Mouse (Mus musculus) cerebellum, postnatal 10 days (tissue): ENCODE results near the gene Cebpg.

Experiments
- DNase-seq, 2 experiments: peaks; one replicate each; pipeline ENCODE4 v3.0.0; 2021; ENCODE audit warnings: mixed read lengths in 2 of 2

The Cebpg gene

DNA sequence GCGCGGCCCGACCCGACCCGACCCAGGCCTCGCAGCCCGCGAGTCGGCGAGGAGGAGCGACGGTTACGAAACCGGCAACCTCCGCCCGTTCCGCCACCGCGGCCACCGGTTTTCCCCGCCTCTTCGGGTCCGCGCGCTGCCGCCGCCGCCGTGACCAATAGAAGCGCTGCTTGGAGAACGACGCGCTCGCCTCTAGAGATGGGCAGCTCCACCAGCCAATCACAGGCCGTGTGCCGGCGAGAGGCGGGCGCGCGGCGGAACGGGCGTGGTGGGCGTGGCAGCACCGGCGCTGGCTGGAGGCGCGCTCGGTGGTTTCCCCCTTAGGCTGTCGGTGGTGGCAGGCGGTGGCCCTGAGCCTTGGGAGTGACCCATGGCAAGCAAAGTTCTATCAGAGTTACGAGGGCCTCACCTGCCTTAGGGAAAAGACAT lies at the start of gene Cebpg:
Cebpg (minus strand) TSS at position 138 of the 429 bp plus-strand sequence.
- DNase-seq = peak; percentile 98

DNA sequence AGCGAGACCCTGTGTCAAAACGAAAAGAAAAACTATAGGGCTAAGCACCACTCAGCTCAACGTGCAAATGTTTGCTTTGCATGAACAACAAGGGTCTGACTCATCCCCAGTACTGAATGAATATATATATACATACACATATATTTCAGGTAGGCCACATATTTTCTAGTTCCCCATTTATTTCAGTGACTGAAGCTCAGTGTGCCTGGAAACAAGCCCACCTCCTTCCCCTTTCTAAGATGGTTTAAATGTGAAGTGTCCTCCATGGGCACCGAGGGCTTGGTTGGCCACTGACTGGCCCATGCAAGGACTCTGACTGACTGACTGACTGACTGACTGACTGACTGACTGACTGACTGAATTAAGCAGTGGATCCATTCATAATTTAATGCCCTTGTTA lies 43.2 kb upstream of the Cebpg start:
- no peak for DNase-seq

- DNase-seq = no peak
These were observed 42.4 kb upstream of the Cebpg start for GRCm38 (mm10) chr7:35098777-35099176.

DNA sequence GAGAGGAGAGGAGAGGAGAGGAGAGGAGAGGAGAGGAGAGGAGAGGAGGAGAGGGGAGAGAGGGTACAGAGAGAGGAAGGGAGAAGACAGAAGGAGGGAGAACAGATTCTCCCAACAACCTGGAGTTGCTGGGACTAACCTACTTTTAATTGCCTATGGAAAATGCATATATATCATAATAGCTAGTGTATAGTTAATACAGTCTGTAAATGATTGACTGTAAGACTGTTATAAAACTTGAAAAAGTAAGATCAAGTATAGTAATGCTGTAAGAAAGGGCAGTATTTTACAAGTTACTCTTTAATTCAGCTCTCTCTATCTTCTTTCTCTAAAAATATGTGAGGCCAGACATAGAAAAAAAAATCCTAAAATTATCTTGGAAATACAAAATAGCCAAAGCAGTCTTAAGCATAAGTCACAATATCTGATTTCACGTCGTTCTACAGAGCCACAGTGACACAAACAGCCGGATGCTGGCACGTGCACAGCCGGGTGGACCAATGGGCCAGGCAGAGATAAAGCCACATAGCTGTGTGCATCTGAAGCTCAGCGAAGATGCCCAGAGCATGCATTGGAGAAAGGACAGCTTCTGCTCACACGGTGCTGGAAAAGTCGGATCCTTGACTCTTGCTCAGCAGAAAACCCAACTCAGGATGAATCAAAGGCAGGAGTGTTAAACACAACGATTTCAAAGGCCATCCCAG lies 38.8 kb upstream of the Cebpg start:
- DNase-seq = no peak

- no peak for DNase-seq
These were observed 34.2 kb upstream of the Cebpg start for GRCm38 (mm10) chr7:35090550-35090949.

GRCm38 (mm10) chr7:35086271-35086861 lies 30.0 kb upstream of the Cebpg start:
- DNase-seq = peak; percentile 59 to 62

DNA sequence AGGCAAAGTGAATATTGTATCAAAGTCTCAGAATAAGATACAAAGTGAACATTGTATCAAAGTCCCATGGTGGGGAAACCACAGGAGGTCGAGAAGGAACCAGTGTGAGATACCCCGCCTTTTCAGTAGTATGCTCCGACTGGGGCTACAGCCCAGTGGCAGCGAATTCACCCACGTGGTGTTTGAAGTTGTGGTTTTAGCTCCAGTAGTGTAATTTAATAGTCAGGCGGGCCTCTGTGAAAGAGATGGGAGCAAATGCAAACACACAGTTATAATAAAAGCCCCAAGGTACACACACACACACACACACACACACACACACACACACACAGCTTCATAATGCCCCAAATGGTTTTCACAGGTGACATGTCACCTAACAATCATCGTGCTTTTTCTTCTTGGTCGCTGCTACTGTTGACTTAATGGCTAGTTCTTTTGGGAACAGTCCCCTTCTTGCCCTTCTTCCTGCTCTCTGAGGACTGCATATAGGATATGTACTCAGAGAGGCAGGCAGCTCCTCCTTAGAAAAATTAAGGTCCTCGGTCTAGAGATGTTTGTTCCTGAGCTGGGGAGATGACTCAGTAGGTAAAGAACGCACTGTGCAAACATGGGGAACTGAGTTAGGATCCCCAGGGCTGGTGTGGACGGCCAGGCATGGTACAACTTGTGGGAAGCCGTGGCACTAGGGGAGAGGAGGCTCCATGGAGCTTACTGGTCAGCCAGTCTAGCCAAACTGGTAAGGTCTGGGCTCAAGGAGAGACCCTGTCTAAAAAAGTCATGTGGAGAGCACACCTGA lies 28.4 kb upstream of the Cebpg start:
- DNase-seq = no peak

GRCm38 (mm10) chr7:35081406-35082104 lies 25.2 kb upstream of the Cebpg start:
- no peak for DNase-seq

DNA sequence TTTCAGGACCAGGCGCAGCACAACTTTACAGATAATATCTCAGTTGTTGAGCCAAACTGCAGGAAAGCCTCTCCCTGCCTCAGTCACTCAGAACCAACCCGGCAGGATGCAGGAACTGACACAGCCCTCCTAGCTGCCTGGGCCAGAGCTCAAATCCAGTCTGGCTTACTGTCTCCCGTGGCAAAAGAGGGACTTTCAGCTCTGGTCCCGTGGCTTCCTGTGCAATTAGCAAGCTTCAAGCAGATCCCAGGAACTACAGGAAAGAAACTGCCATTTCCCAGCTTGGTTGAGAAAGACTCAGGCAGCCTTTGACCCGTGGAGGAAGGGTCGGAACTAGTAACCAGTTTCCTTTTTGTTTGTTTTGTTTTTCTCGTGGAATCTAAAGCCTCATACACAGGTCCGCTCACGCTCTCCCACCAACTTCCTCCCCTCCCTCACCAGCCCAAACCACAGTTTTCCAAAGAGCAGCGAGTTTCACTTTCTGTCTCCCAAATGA lies 24.5 kb upstream of the Cebpg start:
- peak in 1 of 2 experiments; percentile 9 for DNase-seq

DNA sequence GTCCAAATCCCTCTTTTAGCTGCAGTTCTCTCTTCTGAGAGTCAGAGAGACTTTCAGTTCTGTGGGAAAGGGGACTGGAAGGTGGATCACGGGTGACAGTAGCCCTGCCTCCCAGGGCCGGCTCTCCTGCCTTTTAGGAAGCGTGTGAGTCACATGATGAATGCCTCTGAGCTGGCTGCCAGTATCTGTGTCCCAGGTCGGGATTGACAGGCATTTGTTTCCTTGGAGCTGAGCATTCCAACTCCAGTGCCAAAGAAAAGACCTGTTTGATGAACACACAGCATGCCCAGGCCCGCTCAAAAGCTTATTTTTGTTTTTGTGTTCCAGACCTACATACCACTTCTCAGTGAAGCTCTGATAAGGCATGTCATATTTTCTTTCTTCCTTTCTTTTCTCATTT lies 20.3 kb upstream of the Cebpg start:
- no peak for DNase-seq

- no peak for DNase-seq
These were observed 10.4 kb upstream of the Cebpg start for GRCm38 (mm10) chr7:35066640-35067212.

GRCm38 (mm10) chr7:35065958-35066357 lies 9.6 kb upstream of the Cebpg start:
- DNase-seq = no peak

DNA sequence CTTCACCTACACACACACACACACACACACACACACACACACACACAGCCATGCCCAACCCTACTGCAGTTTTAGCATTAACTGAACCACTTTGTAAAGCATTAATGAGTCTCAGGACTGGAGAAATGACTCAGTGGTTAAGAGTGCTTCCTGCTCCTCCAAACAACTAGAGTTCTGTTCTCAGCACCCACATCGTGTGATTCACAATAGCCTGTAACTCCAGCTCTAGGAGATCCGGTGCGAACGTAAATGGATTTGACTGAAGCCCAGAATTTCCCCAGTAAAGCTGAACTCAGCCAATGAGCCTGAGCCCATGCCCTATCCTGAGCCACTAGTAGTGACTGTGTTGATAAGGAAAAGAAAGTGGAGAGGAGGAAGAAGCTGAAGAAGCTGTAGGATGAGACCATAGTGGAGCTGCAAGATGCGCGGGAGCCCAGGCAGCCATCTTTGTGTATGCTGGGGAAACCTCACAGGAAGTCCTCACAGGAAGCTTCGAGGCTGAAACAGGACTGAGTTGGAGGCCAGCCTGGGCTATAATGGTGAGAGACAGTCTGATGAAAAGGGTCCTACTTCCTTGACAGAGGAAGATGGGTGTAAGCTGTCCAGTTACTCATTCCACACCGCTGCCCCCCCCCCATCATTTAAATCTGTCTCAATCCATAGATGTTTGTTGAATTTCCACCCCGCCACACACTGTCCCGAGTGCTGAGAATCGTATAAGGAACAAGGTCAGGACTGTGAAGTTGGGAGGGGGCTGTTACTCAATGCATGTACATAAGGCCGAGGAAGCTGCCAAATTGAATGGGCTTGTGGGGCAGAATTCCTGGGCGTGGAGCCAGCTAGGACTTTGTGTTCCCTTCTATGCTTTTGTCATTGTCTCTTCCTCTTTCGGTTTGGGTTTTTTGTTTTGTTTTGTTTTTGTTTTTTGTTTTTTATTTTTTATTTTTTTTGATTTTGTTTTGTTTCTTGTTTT lies 8.2 kb upstream of the Cebpg start:
- DNase-seq = peak; percentile 48 to 71

- no peak for DNase-seq
These were observed 3.1 kb upstream of the Cebpg start for GRCm38 (mm10) chr7:35059467-35059866.

GRCm38 (mm10) chr7:35058329-35058728 lies 2.0 kb upstream of the Cebpg start:
- DNase-seq = no peak

DNA sequence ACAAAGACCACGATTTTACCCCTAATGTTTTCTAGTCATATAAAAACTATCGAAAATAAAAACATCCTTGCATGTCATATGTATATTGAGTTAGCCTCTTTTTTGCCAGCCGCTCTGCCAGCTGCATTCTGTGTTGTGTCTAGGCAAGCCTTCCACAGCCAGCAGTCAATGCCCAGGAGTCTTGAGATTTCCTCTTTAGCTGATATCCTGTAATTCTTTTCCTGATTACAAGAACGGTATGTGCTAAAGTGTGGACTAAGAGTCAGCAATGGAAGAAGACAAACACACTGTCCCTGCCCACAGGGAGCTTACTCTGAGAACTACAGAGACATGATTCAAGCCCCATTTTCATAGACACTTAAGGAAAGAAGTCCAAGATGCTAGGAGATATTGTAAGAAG lies 1.2 kb upstream of the Cebpg start:
- DNase-seq = no peak

- DNase-seq = no peak
These were observed 626 bp upstream of the Cebpg start for GRCm38 (mm10) chr7:35056999-35057398.

DNA sequence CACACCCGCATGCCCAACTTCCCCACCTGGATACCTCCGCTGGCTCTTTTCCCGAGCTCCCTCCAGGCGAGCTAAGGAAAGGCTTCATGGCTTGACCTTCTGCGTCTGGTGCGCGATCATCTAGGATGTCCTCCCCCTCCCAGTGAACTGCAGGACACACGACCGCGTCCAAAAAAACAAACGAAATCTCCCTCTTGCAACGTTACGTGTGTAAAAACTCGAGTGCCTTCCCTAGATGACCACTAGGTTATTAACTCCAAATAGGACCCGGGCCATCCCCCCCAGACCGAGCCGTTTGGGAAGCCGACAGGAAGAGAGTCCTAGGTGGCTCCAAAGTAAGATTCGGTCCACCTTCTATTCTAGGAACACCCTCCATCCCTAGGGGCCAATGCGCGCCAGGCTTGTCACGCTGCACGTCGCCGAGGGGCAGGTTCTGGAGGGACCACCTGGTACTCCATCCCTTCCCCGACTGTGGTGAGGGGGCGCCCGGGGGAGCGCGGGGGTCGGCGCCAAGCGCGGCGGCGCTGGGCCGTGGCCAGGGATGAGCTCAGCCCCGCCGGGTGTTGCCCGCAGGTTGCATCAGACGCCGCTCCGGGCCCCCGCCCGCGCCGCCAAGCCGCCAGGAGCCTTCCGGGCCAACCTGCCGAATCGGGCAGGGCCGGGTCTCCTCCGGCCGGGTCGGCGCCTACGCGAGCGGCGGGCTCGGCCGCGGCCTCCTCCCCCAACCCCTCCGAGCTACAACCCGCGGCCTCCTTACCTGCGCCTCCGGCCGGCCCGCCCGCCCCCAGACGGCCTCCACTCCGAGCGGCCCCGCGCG lies 546 bp downstream of the Cebpg start:
- DNase-seq = peak; percentile 82 to 86

GRCm38 (mm10) chr7:35054977-35055618 lies 1.3 kb downstream of the Cebpg start:
- DNase-seq = no peak

DNA sequence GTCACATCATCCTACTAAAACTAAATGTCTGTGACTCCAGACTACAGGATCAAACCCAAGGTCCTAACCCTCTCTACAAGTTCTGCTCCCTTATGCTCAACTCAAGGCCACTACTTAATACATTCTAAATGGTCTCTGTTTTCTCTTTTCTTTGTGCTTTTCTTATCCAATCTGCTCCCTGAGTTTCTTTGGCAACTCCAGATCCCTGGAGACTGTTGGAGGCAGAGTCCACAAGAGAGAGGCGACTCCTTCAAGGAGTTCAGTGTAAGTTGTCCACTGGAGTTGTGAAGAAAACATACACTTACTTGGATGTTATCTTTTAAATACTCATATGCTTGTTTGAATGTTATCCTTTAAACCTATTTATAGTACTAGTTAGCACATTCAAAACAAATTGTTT lies 2.1 kb downstream of the Cebpg start:
- no peak for DNase-seq
